Comparison of ENCODE assay signal across 28 mouse cellular contexts in the genomic region with DNA sequence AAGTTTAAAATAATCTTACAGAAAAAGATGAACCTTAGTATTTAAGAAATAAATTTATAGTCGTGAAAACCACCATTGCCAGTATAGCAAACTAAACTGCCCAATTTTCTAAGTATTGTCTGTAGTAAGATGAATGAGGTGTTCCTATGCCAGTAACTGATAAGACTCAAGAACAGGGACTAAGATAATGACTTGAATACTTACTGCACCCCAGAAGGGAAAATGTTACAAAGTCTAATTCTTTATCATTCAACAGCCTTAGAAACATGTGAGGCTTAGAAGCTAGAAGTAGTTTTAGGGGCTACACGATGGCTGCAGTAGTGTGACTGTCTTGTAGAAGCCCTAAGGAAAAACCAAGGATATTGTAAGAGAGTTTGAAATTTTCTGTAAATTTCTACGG.
DNase-seq lines count a peak whose midpoint lies in the region; ATAC-seq lines count a peak whose summit lies in the region.
"Had no signal": no experiment of that assay in that cellular context is flagged by ENCODE, and none has a peak within 500 bp of the region (broad histone marks: within the 10 kb centered on the region; RNA-seq: fewer than 3 reads in every experiment).

No protein-coding gene starts in this region.

- H3K4me1 ChIP-seq in liver, embryonic 12.5 days: 0 out of 2 replicates have a peak, but pooled peaks cover 8% of the 10 kb centered on the region
- 0 out of 2 replicates have a peak, but pooled peaks cover 9% of the 10 kb centered on the region for H3K4me1 ChIP-seq in liver, embryonic 13.5 days (replicated peaks)
- H3K4me1 ChIP-seq in liver, embryonic 16.5 days (ENCODE audit: control insufficient read depth, low read depth, low read length): no peaks in the 10 kb centered on the region; the same call in 1 of the 2 replicates
- no peaks in the 10 kb centered on the region for H3K4me1 ChIP-seq in intestine, embryonic 15.5 days (replicated peaks)
- H3K4me1 ChIP-seq: embryonic facial prominence, embryonic 10.5 days; embryonic facial prominence, embryonic 13.5 days; forebrain, embryonic 10.5 days; forebrain, embryonic 13.5 days; hindbrain, embryonic 10.5 days; hindbrain, embryonic 13.5 days had no signal

- no peaks in the 10 kb centered on the region for H3K27me3 ChIP-seq in liver, embryonic 12.5 days (replicated peaks)
- no peaks in the 10 kb centered on the region for H3K27me3 ChIP-seq in liver, embryonic 13.5 days
- H3K27me3 ChIP-seq in liver, embryonic 16.5 days (ENCODE audit: control insufficient read depth, insufficient read depth, low read depth, low read length): no peaks in the 10 kb centered on the region
- no peaks in the 10 kb centered on the region for H3K27me3 ChIP-seq in intestine, embryonic 15.5 days (replicated peaks)
- H3K27me3 ChIP-seq: embryonic facial prominence, embryonic 13.5 days; forebrain, embryonic 13.5 days; hindbrain, embryonic 13.5 days had no signal

- DNase-seq in liver: no peak
- DNase-seq in liver, embryonic 13.5 days: no peak
- no peak for DNase-seq in layer of hippocampus, adult 9-10 months (ENCODE audit: low spot score)
- DNase-seq: adrenal gland, adult 8-10 months; adrenal gland, postnatal 25 days; B cell, adult 2 months; cerebellum, adult 18-20 months; cerebellum, adult 9-10 months; cerebellum, postnatal 14 days; forebrain, postnatal 0 days; gastrocnemius, adult 2 months; gastrocnemius, postnatal 14 days; heart, adult 11 months; heart, postnatal 36 days had no signal

- 48% methylated on average over 3 of the region's 3 CpGs for WGBS in liver, embryonic 12.5 days (ENCODE audit: insufficient replicate concordance)
- WGBS in liver, embryonic 13.5 days (ENCODE audit: insufficient replicate concordance): 43% methylated on average over 3 of the region's 3 CpGs
- 48% methylated on average over 3 of the region's 3 CpGs for WGBS in liver, embryonic 16.5 days (ENCODE audit: insufficient replicate concordance)
- WGBS in intestine, embryonic 15.5 days: 89% methylated on average over 3 of the region's 3 CpGs

- peak; percentile 59; the same call in 1 of the 2 replicates for ATAC-seq in liver, embryonic 12.5 days
- ATAC-seq in liver, embryonic 13.5 days (ENCODE audit: low read depth): peak; percentile 64
- ATAC-seq in liver, embryonic 16.5 days (ENCODE audit: low read depth): peak; percentile 56; the same call in 1 of the 2 replicates
- ATAC-seq in erythroid progenitor cell, adult 5-6 weeks (replicated peaks; ENCODE audit: low FRiP score, poor library complexity, severe bottlenecking): no peak
- no peak for ATAC-seq in intestine, embryonic 15.5 days
- ATAC-seq: activated CD4-positive, CD25-positive, alpha-beta regulatory T cell, adult 4 months; forebrain, embryonic 13.5 days; forebrain, postnatal 0 days; hindbrain, embryonic 16.5 days had no signal

- H3K9ac ChIP-seq in liver, embryonic 12.5 days: no peak overlapping the region
- no peak overlapping the region for H3K9ac ChIP-seq in liver, embryonic 13.5 days
- H3K9ac ChIP-seq in liver, embryonic 16.5 days (ENCODE audit: low read depth, low read length): no peak overlapping the region
- H3K9ac ChIP-seq in intestine, embryonic 15.5 days: no peak overlapping the region
- H3K9ac ChIP-seq: embryonic facial prominence, embryonic 13.5 days; forebrain, embryonic 13.5 days; forebrain, postnatal 0 days; hindbrain, embryonic 13.5 days had no signal

- H3K4me2 ChIP-seq in liver, embryonic 12.5 days: no peak overlapping the region
- H3K4me2 ChIP-seq in liver, embryonic 13.5 days: no peak overlapping the region
- H3K4me2 ChIP-seq in liver, embryonic 16.5 days (ENCODE audit: low read depth, low read length): no peak overlapping the region
- no peak overlapping the region for H3K4me2 ChIP-seq in intestine, embryonic 15.5 days (replicated peaks)
- H3K4me2 ChIP-seq: embryonic facial prominence, embryonic 13.5 days; forebrain, embryonic 13.5 days; heart, embryonic 11.5 days; hindbrain, embryonic 13.5 days had no signal

- H3K36me3 ChIP-seq in liver, embryonic 12.5 days: no peaks in the 10 kb centered on the region
- no peaks in the 10 kb centered on the region for H3K36me3 ChIP-seq in liver, embryonic 13.5 days
- H3K36me3 ChIP-seq in liver, embryonic 16.5 days (ENCODE audit: control insufficient read depth, insufficient read depth): no peaks in the 10 kb centered on the region
- H3K36me3 ChIP-seq in intestine, embryonic 15.5 days: no peaks in the 10 kb centered on the region
- H3K36me3 ChIP-seq: forebrain, embryonic 10.5 days; hindbrain, embryonic 10.5 days had no signal

- no peaks in the 10 kb centered on the region for H3K9me3 ChIP-seq in liver, embryonic 12.5 days (replicated peaks)
- no peaks in the 10 kb centered on the region for H3K9me3 ChIP-seq in liver, embryonic 13.5 days (replicated peaks)
- no peaks in the 10 kb centered on the region for H3K9me3 ChIP-seq in liver, embryonic 16.5 days (replicated peaks; ENCODE audit: control insufficient read depth, low read length)
- no peaks in the 10 kb centered on the region for H3K9me3 ChIP-seq in intestine, embryonic 15.5 days
- H3K9me3 ChIP-seq: embryonic facial prominence, embryonic 10.5 days; embryonic facial prominence, embryonic 13.5 days; forebrain, embryonic 10.5 days; forebrain, embryonic 13.5 days; hindbrain, embryonic 10.5 days; hindbrain, embryonic 13.5 days had no signal

- H3K4me3 ChIP-seq in liver, embryonic 12.5 days: no peak overlapping the region
- H3K4me3 ChIP-seq in liver, embryonic 13.5 days (replicated peaks): no peak overlapping the region
- H3K4me3 ChIP-seq in liver, embryonic 16.5 days (ENCODE audit: low read depth, low read length): no peak overlapping the region
- no peak overlapping the region for H3K4me3 ChIP-seq in intestine, embryonic 15.5 days (replicated peaks)
- H3K4me3 ChIP-seq: embryonic facial prominence, embryonic 10.5 days; embryonic facial prominence, embryonic 13.5 days; erythroblast, embryonic 14.5 days; forebrain, embryonic 10.5 days; forebrain, embryonic 13.5 days; gastrocnemius, adult 2 months; hindbrain, embryonic 10.5 days; hindbrain, embryonic 13.5 days had no signal

- H3K27ac ChIP-seq in liver, embryonic 12.5 days: no peak overlapping the region
- no peak overlapping the region for H3K27ac ChIP-seq in liver, embryonic 13.5 days
- H3K27ac ChIP-seq in liver, embryonic 16.5 days (ENCODE audit: low read length): no peak overlapping the region
- no peak overlapping the region for H3K27ac ChIP-seq in intestine, embryonic 15.5 days
- H3K27ac ChIP-seq: embryonic facial prominence, embryonic 10.5 days; embryonic facial prominence, embryonic 13.5 days; forebrain, embryonic 10.5 days; forebrain, embryonic 13.5 days; hindbrain, embryonic 10.5 days; hindbrain, embryonic 13.5 days had no signal

Comparison
In these comparisons a context has a peak if more than half of its experiments do, and no peak if none do; other contexts are left out.
1. ATAC-seq: peak in liver, embryonic 12.5 days (single experiment), liver, embryonic 13.5 days (single experiment) and liver, embryonic 16.5 days (single experiment); none in erythroid progenitor cell, adult 5-6 weeks (single experiment) and intestine, embryonic 15.5 days (single experiment).